Mouse (Mus musculus) megakaryocyte, embryonic 14.5 days (primary cell): ENCODE results near the gene Ankrd34b.

ENCODE experiments used
- FLI1 ChIP-seq: IDR thresholded peaks from 2 replicates; pipeline ENCODE4 v1.6.1; 2012; ENCODE audit warnings: low read length, inconsistent platforms, mixed read lengths
- GATA1 ChIP-seq: IDR thresholded peaks from 3 replicates; pipeline ENCODE4 v1.6.1; 2012; ENCODE audit warnings: mixed read lengths, low read length, inconsistent platforms, borderline replicate concordance

GRCm38 (mm10) chr13:92467891-92468290 lies 42.2 kb downstream of the Ankrd34b start:
- TF ChIP-seq GATA1 (no peak), FLI1 (no peak)
